Mouse (Mus musculus): ENCODE measurements around the gene Spag7.

Gene Spag7

GRCm38 (mm10) chr11:70681170-70681569 is 12.0 kb upstream of the Spag7 start:
- no peak for DNase-seq (ENCODE audit: inconsistent ontology term)

- no peak for DNase-seq (ENCODE audit: inconsistent ontology term)
These were observed 10.7 kb upstream of the Spag7 start for GRCm38 (mm10) chr11:70679894-70680293.

GRCm38 (mm10) chr11:70679361-70679760 is 10.1 kb upstream of the Spag7 start:
- DNase-seq (ENCODE audit: inconsistent ontology term) = no peak

- no peak for DNase-seq (ENCODE audit: inconsistent ontology term)
These were observed 9.4 kb upstream of the Spag7 start for GRCm38 (mm10) chr11:70678576-70678975.

- no peak for DNase-seq (ENCODE audit: inconsistent ontology term)
These were observed 8.9 kb upstream of the Spag7 start for GRCm38 (mm10) chr11:70678092-70678491.

GRCm38 (mm10) chr11:70674501-70674900 is 5.3 kb upstream of the Spag7 start:
- no peak for DNase-seq (ENCODE audit: inconsistent ontology term)

GRCm38 (mm10) chr11:70674014-70674413 is 4.8 kb upstream of the Spag7 start:
- DNase-seq (ENCODE audit: inconsistent ontology term) = no peak

- no peak for DNase-seq (ENCODE audit: inconsistent ontology term)
These were observed 2.3 kb upstream of the Spag7 start for GRCm38 (mm10) chr11:70671333-70672047.

- DNase-seq (ENCODE audit: inconsistent ontology term) = peak; percentile 31
These were observed 1.3 kb upstream of the Spag7 start for GRCm38 (mm10) chr11:70670483-70670882.

- peak; percentile 88 for DNase-seq (ENCODE audit: inconsistent ontology term)
These were observed 548 bp upstream of the Spag7 start for GRCm38 (mm10) chr11:70669582-70670345.

- no peak for DNase-seq (ENCODE audit: inconsistent ontology term)
These were observed 863 bp downstream of the Spag7 start for GRCm38 (mm10) chr11:70668335-70668770.

GRCm38 (mm10) chr11:70667271-70668150 is 1.7 kb downstream of the Spag7 start:
- DNase-seq (ENCODE audit: inconsistent ontology term) = no peak

- no peak for DNase-seq (ENCODE audit: inconsistent ontology term)
These were observed 2.5 kb downstream of the Spag7 start for GRCm38 (mm10) chr11:70666687-70667086.

- no peak for DNase-seq (ENCODE audit: inconsistent ontology term)
These were observed 4.5 kb downstream of the Spag7 start for GRCm38 (mm10) chr11:70664741-70665140.

- no peak for DNase-seq (ENCODE audit: inconsistent ontology term)
These were observed 5.3 kb downstream of the Spag7 start for GRCm38 (mm10) chr11:70663957-70664356.

- no peak for DNase-seq (ENCODE audit: inconsistent ontology term)
These were observed 6.1 kb downstream of the Spag7 start for GRCm38 (mm10) chr11:70663101-70663500.

GRCm38 (mm10) chr11:70660571-70660970 is 8.6 kb downstream of the Spag7 start:
- DNase-seq (ENCODE audit: inconsistent ontology term) = no peak

GRCm38 (mm10) chr11:70658942-70659341 is 10.3 kb downstream of the Spag7 start:
- DNase-seq (ENCODE audit: inconsistent ontology term) = no peak

GRCm38 (mm10) chr11:70658521-70658920 is 10.7 kb downstream of the Spag7 start:
- DNase-seq (ENCODE audit: inconsistent ontology term) = no peak

- DNase-seq (ENCODE audit: inconsistent ontology term) = no peak
These were observed 11.2 kb downstream of the Spag7 start for GRCm38 (mm10) chr11:70657991-70658390.

- DNase-seq (ENCODE audit: inconsistent ontology term) = no peak
These were observed 11.6 kb downstream of the Spag7 start for GRCm38 (mm10) chr11:70657573-70657972.

GRCm38 (mm10) chr11:70656964-70657363 is 12.3 kb downstream of the Spag7 start, which contains the start of gene Eno3:
Gene Eno3 (plus strand): TSS chr11:70657202.
- DNase-seq (ENCODE audit: inconsistent ontology term) = no peak
